Mouse (Mus musculus) ES-CJ7 (cell line): ENCODE results near the gene Fut11.
"Not testable (repeated sequence)": the region's sequence is repeated elsewhere in the genome, so short reads cannot be mapped to it uniquely, and the experiment has no call there.

Experiments
- DNase-seq: peaks from one replicate; pipeline ENCODE4 v3.0.0; 2011; ENCODE audit warnings: low read depth, low spot score

Gene Fut11

DNA sequence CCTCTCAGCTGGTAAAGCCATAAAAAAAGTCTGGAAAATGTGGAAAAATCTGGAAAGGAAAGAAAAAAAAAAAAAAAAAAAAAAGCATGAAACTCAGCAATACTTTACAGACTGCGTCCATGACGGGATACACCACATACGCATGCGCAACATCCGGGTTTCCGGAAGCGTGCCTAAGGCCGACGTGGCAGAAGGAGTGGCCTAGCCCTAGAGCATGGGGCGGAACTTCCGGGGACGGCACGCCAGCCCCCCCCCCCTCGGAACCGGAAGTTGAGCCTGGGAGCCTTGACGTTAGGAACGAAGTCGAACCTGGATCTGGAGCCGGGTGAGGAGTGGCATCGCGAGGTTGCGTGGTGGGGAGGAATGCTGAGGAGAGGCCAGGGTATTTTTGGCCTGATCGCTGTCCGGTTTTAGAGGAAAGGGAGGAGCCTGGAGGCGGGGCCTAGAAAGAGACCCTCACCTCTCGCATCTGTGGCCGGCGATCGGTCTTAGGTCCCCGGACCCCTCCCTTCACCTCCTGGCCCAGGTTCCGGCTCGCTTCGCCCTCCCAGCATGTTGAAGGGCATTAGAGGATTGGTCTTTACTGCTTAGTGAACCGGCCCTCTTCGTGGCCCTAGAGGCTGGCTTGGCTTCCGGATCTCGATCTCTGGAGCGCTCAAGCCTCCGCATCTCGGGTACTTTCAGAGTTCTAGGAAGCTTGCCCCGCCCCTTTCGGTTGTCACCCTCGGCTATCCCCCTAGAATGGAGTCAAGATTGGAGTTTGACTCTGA lies 20.5 kb upstream of the Fut11 start, which contains the start of gene Sec24c:
Gene Sec24c (plus strand): TSS at position 245 of the 770 bp plus-strand sequence.
- DNase-seq = peak; percentile 99

DNA sequence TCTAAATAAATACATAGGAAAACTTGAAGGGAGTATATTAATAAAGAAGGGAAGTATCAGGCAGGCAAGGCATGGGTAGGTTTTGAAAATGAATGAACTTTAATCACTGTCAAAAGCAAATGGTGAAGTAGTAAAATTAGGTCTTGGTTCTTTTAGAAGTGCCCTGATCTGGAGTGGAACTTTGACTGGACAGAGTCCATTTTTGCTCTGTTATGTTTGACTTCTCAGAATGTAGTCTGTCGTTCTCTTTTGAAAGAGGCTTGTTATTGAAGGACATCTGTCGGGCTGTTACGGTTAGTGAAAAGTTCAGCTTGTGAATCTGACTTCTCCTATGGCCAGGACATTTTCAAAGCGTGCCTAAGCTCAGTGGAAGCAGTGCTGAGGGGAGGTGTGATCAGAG lies 16.9 kb upstream of the Fut11 start:
- DNase-seq = no peak

DNA sequence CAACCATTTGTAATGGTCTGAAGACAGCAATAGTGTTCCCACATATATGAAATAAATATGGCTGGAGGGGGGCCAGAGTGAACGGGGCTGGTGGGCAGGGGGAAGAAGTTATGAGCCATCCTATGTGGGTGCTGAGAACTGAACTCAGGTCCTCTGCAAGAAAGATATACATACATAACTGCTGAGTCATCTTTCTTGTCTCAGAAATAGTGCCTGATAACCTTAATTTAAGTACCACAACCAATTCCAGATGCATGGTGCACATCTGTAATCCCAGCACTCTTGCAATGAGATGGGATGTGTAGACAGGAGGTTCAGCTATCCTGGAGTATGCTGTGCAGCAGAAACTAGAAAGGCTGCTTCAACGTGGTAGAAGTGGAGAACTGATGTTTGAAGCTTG lies 13.0 kb upstream of the Fut11 start:
- DNase-seq = no peak

DNA sequence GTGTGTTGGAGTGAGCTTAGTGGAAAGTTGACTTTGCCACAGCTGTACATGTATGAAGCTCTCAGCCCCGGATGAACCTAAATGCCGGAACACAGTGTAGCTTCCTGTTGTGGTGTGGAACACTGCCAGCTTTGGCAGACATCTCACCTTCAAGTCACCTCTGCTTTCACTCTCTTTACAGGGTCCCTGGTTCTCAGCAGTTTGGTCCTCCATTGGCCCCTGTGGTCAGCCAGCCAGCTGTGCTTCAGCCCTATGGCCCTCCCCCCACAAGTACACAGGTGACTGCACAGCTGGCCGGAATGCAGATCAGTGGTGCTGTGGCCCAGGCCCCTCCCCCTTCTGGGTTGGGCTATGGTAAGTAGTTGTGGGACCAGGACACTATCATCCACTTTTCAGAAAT lies 12.3 kb upstream of the Fut11 start:
- DNase-seq = no peak

DNA sequence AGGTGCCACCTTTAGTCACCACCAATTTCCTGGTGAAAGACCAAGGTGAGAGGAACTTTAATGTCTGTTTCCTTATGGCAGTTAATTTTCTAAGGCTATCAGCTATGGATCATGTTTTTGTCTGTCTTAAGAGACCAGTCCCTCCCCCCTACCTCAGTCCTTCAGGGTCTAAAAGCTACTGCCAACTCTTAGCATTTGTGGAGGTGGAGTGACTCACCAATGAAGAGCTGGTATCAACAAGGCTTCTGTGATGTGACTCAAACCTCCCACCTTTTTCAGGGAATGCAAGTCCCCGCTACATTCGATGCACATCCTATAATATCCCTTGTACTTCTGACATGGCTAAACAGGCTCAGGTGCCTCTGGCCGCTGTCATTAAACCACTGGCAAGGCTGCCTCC lies 8.2 kb upstream of the Fut11 start:
- no peak for DNase-seq

DNA sequence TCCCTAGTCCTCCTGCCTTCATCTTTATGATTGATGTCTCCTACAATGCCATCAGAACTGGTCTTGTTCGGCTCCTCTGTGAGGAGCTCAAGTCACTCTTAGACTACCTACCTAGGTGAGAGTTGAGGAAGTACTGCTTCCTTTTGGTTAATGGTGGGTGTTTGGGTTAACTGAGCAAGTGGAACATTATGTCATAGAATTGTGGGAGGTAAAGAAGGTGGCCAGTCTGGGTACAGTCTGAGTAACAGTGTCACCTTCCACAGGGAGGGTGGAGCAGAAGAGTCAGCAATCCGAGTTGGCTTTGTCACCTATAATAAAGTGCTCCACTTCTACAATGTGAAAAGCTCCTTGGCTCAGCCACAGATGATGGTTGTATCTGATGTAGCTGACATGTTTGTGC lies 5.8 kb upstream of the Fut11 start:
- no peak for DNase-seq

DNA sequence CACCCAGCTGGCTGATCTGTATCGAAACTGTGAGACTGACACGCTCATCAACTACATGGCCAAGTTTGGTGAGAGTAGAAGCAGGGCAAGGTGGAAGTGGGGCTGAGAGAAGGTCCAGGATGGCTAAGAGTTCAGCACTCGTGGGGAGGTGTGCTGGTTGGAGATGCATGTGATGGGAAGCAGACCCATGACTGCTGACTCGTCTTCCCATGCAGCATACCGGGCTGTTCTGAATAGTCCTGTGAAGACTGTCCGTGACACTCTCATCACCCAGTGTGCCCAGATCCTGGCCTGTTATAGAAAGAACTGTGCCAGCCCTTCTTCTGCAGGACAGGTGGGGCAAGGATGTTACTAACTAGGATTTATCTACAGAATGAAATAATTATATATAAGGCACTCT lies 3.0 kb upstream of the Fut11 start:
- no peak for DNase-seq

DNA sequence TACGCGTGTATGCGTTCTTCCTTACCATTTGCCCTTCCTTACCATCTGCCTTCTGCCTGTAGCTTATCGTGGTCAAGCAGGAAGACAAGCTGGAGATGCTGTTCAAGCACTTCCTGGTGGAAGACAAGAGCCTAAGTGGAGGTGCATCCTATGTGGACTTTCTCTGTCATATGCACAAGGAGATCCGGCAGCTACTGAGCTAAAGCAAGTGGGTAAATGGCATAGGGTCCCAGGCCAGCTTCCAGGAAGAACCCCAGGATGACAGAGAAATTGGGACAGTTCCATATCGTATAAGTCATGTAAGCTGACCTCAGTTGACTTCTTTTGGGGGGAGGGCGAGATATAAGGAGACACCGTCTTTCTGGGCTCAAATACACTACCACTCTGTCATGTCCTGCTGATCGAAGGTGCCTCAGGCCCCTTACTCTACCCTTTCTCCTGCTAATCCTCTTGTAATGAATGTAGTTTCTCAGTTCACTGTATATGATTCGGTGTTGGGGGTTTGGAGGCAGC lies 1.1 kb upstream of the Fut11 start:
- DNase-seq = no peak

DNA sequence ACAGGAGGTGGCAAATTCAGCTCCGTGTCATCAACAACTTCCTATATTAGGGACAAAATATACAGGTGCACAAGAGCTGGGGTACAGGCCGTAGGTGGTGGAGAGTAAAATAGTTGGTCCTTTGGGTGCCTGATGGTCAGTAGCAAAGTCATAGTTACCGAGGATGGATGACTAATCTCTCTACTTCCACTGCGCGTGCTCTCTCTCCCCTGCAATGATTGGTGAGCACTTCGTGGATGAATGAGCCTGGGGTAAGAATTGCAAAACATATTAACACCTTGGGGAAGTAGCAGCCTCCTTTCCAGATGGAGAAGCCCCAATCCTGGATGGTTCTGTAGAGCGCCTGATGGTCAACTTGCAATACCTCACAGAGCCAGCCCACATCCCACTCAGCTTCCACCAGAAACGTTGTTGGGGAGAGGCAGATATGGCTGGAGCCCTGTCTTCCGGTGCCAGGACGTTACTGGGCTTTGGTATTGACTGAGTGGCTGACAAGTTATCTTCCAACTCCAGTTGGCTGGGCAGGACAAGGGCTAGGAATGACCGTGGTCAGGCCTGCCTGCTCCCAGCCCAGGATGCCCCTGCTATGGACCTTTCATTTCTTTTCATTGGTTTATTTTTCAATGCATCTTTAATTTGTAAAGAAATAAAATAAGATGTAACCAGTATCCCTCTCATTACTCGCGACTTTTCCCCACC lies 434 bp upstream of the Fut11 start:
- no peak for DNase-seq

DNA sequence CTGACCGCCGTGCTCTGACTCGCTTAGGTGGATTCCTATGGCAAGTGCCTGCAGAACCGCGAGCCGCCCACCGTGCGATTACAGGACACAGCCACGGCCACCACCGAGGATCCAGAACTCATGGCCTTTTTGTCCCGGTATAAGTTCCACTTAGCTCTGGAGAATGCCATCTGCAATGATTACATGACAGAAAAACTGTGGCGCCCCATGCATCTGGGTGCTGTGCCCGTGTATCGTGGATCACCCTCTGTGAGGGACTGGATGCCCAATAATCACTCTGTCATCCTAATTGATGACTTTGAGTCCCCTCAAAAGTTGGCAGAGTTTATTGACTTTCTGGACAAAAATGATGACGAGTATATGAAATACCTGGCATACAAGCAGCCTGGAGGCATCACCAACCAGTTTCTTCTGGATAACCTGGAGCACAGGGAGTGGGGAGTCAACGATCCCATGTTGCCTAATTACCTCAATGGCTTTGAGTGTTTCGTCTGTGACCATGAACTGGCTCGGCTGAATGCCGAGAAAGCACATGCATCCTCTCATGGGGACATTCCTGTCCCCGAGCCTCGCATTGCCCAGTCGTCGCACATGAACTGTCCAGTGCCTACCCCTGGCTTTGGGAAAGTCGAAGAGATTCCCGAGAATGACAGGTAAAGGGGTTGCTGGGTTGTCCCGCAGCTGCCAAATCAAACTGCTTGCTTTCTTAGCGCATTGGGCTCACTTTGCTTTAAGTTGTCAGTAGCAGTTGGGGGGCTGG lies 1.2 kb downstream of the Fut11 start:
- no peak for DNase-seq

DNA sequence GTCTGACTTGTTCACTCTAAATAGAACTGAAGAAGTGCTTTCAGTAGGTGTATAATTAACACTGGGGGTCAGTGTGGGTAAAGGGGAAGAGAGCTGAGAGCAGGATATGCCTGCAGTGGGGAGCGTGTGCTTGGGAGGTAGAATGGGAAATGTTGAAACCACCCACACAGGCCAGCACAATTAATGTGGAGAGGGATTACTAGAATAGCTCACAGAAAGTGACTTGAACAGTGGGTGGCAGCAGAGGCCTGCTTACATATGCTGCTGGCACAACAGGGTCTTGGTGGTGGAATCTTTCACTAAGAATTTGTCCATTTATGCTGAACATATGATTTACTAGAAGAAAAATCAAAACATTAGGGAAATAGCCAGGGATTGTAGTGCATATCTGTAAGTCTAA lies 2.2 kb downstream of the Fut11 start:
- DNase-seq = peak; percentile 33

DNA sequence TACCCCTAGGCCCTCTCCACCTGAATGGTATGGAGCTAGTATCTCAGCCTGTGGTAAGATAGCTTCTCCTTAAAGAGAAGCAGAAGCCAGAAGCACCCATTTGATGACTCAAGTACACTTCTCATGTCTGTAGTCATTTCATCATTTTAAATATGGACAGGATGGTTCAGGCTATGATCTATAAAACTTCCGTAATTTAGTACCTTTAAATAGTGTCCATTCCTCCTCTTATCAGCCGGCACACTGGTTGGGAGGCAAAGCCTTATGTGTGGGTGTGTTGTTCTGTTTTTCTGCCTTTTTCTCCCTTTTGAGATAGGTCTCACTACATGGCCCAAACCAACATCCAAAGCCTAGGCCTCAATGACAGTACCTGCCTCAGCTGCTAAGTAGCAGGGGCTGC lies 3.7 kb downstream of the Fut11 start:
- no peak for DNase-seq

DNA sequence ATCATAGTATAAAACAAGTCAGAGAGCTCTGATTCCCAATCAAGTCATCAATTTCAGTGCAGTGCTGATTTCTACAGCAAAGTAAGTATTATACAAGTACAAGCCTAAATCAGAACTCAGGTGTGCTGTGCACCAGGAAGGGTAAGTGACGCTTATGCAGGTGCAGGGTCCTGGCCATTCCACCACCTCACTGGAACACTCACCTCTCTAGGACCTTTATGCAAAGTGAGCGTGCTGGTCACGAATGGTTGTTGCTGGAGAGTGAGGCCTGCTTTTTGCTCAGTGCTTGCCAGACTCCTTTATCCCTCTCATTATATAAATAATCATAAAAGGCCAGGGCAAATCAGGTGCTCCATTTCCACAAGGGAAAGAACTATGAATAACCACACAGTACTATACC lies 5.6 kb downstream of the Fut11 start:
- DNase-seq = no peak

DNA sequence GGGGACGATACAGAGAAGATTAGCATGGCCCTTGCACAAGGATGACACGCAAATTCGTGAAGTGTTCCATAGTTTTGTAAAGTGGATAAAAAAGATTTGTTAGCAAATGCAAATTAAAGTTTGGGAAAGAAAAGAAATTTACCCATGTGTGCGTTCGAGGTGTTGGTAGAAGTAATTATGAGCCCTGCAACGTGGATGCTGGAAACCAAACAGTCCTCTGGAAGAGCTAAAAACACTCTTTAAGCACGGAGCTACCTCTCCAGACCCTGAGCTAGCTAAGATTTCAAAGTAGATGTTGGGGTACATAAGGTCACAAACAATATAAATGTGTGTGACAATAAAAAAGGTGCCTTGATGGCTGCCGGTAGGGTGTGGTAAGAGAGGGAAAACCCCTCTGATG lies 6.8 kb downstream of the Fut11 start:
- DNase-seq = no peak

DNA sequence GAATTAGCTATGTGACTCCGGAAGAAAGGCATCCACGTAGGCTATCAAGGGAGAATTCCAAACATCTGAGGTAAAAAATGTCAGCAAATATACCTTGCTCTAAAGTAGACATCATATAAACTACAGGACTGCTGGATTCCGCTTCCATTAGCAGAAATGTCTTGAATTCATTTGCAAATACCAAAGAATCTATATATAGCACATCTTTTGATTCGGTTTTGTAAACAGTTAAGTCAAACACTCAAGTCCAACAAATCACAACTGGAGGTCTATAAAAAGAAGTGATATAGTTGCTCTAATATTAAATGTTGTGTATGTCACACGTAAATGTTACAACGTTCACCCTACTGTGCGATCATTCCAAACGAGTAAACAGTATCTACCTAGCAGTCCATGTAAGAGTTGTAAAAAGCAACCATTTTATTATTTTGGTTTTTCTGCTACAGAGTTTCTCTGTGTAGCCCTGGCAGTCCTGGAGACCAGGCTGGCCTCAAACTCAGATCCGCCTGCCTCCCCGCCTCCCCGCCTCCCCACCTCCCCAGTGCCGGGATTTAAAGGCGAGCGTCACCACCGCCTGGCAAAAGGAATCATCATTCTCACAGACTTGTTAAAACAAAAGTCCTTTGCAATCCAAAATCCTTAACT lies 7.5 kb downstream of the Fut11 start:
- no peak for DNase-seq

DNA sequence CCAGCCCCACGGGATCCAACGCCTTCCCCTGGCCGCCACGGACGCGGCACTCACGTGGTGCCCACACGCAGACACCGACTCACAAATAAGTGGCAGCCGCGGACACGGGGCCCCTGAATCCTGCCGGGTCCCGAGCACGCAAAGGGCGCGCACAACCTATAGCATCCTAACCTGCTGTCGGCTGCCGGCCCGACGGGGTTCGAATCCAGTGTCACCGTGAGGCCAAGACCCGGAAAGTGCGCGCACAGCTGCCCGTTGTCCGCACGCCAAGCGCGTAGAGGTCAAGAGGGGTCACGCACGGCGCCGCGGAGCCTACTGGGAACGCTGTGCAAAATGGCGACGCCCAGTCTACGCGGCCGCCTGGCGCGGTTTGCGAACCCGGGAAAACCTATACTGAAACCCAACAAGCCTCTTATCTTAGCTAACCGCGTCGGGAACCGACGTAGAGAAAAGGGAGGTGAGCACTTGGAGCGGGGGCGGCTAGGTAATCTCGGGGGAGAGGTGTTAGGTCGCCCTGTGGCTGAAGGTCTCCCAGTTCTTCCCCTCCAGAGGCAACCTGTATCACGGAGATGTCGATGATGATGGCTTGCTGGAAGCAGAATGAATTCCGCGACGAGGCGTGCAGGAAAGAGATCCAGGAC lies 8.1 kb downstream of the Fut11 start, which contains the start of gene Chchd1:
Gene Chchd1 (plus strand): TSS at position 266 of the 641 bp plus-strand sequence.
- DNase-seq = peak; percentile 89

DNA sequence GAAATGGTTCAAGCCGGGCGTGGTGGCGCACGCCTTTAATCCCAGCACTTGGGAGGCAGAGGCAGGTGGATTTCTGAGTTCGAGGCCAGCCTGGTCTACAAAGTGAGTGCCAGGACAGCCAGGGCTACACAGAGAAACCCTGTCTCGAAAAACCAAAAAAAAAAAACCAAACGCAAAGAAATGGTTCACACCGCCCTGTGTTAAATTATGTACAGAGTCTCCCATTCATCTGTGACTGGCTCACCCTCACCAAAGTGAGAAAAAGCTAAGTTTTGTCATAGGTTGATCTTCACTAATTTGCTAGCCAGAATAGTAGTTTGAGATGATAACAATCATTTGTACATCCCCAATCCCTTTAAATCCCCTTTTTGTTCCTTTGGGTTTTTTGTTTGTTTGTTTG lies 8.7 kb downstream of the Fut11 start:
- DNase-seq = not testable (repeated sequence)

DNA sequence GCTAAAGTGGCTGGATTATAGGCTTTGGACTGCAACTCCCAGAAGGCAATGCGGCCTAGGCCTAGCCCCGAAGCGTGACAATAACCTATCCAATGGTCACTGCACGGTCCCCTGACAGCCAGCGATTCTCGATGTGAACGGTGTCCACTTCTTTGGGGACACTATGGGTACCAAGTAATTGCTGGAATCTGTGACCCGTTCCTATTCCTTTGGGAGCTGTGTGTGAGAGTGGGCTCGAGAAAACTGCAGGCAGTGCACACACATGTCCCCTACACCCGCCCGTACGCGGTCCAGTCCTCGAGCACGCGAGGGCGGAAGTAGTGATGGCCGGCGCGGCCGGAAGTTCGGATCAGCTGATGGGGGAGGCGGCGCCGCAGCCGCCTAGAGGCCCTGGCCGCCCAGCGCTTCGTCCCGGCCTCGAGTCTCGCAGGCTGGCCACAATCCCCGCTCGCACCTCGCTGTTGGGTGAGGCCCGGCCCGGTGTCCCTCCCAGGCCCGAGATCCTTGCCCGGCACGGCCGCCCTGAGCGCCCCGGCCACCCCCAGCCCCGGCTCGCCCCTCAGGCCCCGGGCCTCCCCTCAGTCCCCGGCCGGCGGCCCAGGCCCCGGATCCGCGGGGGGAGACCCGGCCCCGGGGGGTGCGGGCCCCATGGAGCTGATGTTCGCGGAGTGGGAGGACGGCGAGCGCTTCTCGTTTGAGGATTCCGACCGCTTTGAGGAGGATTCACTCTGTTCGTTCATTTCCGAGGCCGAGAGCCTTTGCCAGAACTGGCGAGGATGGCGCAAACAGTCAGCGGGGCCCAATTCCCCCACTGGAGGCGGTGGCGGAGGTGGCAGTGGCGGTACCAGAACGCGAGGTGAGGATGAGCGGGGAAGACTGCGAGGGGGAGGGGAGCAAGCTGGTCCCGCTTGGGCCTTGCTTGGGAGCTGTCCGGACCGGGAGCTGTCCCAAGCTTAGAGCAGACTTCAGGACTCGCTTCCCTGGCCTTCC lies 12.7 kb downstream of the Fut11 start, which contains the start of gene Zswim8:
Gene Zswim8 (plus strand): TSS at position 352 of the 990 bp plus-strand sequence.
- peak; percentile 56 for DNase-seq

DNA sequence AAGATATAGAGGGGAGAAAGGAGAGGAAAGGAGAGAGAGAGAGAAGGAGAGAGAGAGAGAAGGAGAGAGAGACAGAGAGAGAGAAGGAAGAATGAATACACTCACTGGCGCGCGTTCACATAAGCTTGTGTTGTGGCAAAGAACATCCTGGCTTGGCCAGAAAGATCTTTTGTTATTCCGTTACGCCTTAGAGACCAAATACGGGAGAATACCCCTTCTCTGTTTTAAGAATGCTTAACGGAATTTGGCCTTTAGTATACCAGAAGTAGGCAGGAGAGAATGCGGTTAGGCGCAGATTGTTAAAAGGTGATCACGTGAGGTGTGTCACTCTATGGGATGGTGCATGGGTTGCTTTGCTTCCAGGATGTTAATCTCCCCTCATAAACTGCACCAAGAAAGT lies 13.5 kb downstream of the Fut11 start:
- no peak for DNase-seq

DNA sequence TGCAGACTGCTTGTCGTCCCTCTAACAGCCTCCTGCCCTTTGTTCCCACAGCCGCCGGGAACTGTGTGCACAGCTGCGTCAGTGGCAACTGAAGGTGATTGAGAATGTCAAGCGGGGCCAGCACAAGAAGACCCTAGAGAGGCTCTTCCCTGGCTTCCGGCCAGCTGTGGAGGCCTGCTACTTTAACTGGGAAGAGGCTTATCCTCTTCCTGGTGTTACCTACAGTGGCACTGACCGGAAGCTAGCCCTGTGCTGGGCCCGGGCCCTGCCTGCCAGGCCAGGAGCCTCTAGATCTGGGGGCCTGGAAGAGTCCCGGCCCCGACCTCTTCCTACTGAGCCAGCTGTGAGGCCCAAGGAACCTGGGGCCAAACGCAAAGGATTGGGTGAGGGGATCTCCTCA lies 19.1 kb downstream of the Fut11 start:
- DNase-seq = no peak
